Mouse (Mus musculus) bone marrow, adult 2 months (tissue): Measurements from ENCODE around the gene Sept9.

ENCODE experiments used
- CTCF ChIP-seq: fragments of 200-500 bp; IDR thresholded peaks from 2 replicates; pipeline ENCODE4 v1.5.1; 2011; ENCODE audit warnings: low read length, control low read depth; ENCODE audit not compliant: control insufficient read depth, insufficient read depth
- POLR2A ChIP-seq: fragments of 200-500 bp; IDR thresholded peaks from 2 replicates; pipeline ENCODE4 v1.6.1; 2011; ENCODE audit warnings: low read depth, mild to moderate bottlenecking, control low read depth, low read length, borderline replicate concordance; ENCODE audit not compliant: control insufficient read depth

GRCm38 (mm10) chr11:117168278-117169087, 31.0 kb upstream of the Sept9 start:
- no peak for TF ChIP-seq POLR2A
- TF ChIP-seq CTCF = no peak
